Mouse (Mus musculus): ENCODE data around the gene Cdrt4. TPM values are rescaled to one million over a fixed set of nuclear protein-coding genes. Genes with fewer than 3 reads are reported as not detected.

Gene Cdrt4
- total RNA-seq (2021) = not detected

DNA sequence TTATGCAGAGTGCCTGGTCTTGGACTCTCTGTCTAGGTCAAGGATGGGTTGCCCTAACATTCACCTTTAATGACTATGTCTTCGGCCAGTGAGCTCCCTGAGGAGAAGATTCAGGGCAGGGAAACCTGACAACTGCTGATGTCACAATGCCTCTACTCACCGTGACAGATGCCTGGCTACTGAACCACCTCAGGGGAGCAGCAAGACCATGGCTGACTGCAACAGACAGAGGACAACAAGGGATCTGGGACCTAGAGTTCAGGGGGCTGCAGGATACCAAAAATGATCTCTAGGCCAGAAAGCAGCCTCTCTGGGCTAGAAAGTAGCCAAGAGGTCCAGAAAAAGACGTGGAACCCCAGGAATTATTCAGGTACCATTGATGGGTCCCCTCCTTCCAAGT, at the start of gene Cdrt4:
Gene Cdrt4, plus strand, starts transcription at position 182 of the 400 bp plus-strand sequence.
- intact Hi-C loops (cut with DNase I) = no loop called here
- no peak for DNase-seq (ENCODE audit: extremely low spot score in 1 of 2, low spot score in 2 of 2)

DNA sequence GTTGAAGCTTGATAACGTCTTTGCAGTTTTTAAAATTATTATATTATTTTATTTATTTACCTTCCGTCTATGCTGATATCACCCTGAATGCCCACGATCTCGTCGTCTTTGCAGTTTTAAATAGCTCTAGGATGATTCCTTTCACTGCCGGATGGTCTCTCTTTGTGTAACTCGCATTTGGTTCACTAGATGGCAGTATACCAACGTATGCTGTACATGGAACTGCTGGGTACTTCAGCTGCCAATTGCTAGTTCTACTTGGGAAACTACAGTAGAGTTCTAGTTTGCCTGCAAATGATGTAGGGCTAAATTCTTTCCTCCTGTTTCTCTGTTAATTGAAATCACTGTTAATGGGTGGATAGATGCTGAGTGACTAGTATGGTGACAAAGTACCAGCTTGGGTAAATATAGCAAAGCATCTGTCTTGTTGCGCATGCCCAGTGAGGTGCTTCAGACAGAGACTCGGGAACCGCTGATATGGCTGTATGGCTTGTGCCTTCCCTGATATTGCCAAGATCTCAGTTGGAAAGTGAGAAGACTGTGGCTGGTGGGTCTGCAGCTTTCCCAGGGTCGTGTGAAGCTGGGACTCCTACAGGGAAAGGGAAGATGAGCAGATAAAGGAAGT, 49.2 kb upstream of the Cdrt4 start:
- intact Hi-C loops (cut with DNase I) = no loop called here

DNA sequence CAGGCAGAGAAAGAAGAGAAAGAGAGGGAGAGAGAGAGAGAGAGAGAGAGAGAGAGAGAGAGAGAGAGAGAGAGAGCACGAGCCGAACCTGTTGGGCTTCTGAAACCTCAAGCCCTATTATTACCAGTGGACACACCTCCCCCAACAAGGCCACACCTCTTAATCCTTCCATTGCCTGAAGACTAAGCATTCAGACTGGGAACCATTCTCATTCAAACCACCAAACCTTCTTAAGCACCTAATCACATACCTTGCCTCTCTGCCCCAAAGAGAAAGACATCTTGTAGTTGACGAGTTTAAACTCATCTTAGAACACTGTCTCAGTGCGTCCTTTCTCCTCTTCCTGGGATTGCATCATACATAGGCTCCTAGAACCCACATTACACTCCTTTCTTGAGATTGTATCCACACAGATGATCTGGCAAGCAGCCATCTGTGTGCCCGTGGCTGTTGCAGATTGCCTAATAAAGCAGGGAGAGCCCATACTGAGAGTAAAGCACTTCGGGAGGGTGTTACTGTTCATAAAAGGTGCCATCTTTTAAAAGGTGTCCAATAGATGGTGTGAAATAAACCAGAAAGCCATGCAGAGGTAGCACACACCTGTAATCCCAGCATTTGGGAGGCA, 47.0 kb upstream of the Cdrt4 start:
- no peak for DNase-seq (ENCODE audit: extremely low spot score in 1 of 2, low spot score in 2 of 2)
- intact Hi-C loops (cut with DNase I) = no loop called here

More for the DNA sequence above, 49.2 kb upstream of the Cdrt4 start:
- DNase-seq (ENCODE audit: extremely low spot score in 1 of 2, low spot score in 2 of 2) = peak; percentile 64 to 87

DNA sequence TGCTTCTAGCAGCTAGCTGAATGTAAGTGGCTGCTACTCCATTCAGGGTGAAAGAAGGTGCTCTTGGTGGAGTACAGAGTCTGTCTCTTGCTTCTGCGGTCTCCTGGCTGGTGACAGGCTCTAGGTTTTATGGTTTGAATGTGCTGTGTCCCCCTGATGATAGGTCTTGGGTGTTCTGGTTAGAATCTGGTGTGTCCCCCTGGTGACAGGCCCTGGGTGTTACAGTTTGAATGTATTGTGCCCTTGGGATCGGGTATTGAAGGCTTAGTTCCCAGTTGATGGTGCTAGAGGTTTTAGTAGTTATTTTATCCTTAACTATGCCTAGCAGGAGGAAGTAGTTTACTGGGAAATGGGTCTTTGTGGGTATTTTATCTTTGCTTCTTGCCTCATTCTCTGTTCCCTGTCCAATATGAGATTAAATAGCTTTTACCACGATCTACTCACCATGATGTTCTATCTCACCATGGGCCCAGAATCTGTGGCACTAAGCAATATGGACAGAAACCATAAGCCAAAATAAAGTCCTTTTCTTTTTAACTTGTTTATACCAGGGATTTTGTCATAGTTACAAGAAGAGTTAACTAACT, 41.2 kb upstream of the Cdrt4 start:
- DNase-seq (ENCODE audit: extremely low spot score in 1 of 2, low spot score in 2 of 2) = no peak
- intact Hi-C loops (cut with DNase I) = no loop called here

DNA sequence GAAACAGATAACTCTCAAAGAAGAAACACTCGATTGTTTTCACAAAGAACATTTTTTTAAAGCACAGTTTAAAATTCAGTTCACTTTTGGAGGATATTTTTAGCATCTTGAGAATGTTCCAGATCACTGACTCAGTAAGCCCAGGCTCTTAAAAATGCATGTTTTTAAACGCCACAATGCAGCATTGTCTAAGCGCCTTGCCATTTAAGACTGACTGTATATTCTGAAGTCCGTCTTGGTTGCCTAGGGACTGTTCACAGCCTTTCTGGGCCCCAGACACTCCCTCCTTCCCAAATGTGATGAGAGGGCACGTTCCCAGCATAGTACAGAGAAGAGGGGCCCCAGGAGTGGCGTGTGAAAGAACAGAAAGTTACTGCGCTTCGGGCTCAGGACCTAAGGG, 39.6 kb upstream of the Cdrt4 start:
- peak in 1 of 2 experiments; percentile 19 for DNase-seq (ENCODE audit: extremely low spot score in 1 of 2, low spot score in 2 of 2)
- intact Hi-C loops (cut with DNase I) = no loop called here

DNA sequence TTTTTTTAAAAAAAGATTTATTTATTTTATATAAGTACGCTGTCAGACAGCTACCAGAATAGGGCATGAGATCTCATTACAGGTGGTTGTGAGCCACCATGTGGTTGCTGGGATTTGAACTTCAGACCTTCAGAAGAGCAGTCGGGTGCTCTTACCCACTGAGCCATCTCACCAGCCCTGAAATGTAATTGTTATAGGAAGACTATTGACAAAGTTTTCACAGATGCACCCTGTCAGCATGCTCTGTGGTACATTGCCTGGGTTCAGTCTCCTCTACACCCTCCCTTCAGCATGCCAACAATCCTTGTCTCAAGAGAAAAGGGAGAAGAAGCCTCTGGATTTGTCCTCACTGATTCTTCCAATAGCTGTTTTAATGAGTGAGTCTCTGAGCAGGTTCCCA, 37.9 kb upstream of the Cdrt4 start:
- intact Hi-C loops (cut with DNase I) = no loop called here
- no peak for DNase-seq (ENCODE audit: extremely low spot score in 1 of 2, low spot score in 2 of 2)

DNA sequence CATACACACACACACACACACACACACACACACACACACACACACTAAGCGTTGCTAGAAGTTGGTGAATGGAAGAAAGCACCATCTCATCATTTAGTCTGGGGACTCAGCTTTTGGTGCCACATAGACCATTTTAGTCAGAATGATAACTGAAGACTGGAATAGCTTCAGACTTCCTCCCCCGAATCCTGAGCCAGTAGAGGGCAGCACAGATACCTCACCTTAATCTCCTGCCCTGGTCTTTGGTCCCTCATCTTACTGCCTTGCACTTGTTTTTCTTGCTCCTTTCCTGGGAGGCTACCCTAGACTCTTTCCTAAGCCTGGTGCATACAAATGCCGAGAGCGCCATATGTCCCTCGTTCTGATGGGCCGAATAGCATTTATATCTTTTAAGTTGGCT, 36.5 kb upstream of the Cdrt4 start:
- DNase-seq (ENCODE audit: extremely low spot score in 1 of 2, low spot score in 2 of 2) = no peak

DNA sequence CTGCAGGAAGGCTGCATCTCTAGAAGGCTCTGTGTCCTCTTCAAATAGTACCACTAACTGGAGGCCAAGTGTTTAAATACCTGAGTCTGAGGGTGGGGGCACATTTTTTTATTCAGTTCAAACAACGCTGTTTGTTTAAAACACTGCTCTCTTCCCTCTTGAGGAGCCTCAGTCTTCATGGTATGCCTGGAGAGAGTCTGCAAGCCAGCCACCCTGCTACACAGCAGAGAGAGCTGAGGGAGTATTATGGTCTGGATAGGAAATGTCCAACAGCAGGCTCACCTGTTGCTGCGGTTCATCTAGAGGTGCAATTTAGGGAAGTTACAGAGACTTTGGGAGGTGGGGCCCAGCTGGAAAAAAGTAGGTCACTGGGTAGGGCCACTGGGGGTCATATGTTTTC, 35.5 kb upstream of the Cdrt4 start:
- DNase-seq (ENCODE audit: extremely low spot score in 1 of 2, low spot score in 2 of 2) = no peak
- intact Hi-C loops (cut with DNase I) = no loop called here

More for the DNA sequence above, 36.5 kb upstream of the Cdrt4 start:
- intact Hi-C loops (cut with DNase I) = no loop called here

DNA sequence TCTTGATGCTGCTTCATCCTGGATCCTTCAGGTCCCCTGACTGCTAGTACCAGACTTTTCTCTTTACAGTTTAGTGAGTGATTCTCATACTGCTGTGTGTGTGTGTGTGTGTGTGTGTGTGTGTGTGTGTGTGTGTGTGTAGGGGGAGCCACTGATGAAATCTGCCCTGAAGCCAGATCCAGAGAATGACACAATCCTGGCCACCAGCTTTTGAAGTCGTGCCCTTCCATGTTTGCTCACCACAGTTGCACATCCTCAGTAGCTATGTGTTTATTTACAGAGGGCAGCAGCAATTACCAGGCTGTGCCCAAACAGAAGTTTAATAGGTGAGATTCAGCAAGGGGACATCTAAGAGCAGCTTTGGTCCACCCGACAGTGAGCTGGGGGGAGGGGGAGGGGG, 34.2 kb upstream of the Cdrt4 start:
- intact Hi-C loops (cut with DNase I) = no loop called here
- DNase-seq (ENCODE audit: extremely low spot score in 1 of 2, low spot score in 2 of 2) = no peak

DNA sequence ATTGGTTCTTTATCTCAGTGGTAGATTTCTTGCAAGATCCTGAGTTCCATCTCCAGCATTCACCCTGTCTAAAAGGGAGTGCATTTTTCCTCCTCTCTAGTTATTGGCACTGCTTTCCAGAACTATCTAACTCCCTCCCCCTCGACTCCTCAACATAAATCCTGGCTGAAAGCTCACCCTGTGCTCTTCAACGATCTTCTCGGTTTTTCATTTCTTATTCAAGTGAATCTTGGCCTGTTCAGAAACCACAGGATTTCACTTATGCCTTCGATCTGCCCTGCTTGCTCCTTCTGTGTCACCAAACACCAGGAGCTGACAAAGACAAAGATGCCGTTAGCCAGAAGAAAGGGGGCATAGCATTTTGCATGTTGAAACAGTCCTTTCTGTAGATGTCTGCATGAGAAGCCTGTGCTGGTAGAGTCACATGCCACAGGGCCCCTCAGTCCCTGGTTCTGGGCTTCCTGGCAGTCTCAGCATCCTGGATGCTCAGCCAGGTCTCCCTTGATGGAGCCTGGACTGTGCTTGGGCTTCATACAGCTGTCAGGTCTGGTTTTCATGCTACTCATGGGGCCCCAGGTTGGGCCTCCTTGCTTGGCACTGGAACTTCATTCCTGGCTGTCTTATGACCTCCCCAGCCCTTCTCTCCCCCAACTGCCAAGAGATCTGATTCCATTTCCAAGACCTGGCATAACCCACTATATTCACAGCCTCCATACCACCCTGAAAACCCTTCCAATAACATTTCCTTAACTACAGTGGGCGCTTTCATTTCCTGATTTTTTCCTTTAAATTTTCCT, 30.8 kb upstream of the Cdrt4 start:
- no peak for DNase-seq (ENCODE audit: extremely low spot score in 1 of 2, low spot score in 2 of 2)
- intact Hi-C loops (cut with DNase I) = loop anchor here (5.0 kb wide), 1 partner anchor 62 kb away; no protein-coding TSS in a partner anchor

DNA sequence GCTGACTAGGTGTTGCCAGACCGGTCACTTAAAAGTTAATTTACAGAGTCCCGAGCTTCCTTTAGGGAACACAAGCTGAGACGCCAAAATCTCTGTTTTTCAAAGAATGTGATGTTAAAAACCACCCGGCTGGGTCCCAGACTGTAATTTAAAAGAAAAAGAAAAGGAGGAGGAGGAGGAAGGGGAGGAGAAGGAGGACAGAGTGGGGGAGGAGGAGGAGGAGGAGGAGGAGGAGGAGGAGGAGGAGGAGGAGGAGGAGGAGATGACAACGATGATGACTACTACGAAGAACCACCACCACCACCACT, 30.3 kb upstream of the Cdrt4 start:
- no peak for DNase-seq (ENCODE audit: extremely low spot score in 1 of 2, low spot score in 2 of 2)
- intact Hi-C loops (cut with DNase I) = loop anchor here (1.0 to 5.0 kb wide), 2 partner anchors 62 to 215 kb away; no protein-coding TSS in a partner anchor

DNA sequence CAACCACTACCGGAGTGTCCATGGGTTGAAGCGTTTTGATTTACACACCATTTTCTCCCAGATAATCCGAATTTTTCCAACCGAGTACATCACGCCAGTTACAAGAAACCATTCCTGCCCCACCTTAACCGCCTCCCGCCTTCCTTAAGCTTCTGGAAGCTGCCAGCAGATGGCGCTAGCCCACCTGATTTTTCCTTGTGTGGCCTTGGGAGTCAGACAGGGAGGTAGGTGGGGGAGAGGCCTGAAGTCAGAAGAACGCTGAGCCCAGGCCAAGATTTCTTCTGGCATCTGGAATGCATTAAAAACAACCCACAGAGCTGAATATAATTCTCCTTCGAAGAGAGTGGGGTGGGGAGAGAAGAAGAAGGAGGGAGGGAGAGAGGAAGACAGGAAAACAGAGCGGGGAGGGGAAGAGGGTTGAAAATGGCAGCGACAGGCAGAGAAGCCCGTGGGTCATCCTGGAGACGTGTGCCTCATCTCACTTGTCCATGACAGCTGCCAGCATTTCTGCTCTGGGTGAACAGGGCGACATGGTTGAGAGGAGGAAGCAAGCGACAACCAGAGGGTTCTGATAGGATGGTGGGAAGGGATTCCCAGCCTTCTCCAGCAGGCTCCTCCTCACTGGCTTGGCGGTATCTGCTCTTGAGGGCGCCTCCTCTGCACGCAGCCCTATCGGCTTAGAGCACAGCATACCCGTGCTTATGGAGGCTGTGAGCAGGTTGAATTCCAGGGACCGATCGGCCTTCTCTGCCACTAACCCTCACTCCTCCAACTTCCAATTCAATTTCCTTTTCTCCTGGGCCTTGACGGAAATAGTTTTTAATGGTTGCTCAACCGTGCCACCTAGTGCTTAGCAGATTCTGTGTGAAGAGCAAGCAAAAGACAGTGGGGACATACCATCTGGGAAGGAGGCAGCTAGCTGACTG, 29.7 kb upstream of the Cdrt4 start:
- intact Hi-C loops (cut with DNase I) = loop anchor here (1.0 to 5.0 kb wide), 2 partner anchors 61 to 214 kb away; no protein-coding TSS in a partner anchor
- DNase-seq (ENCODE audit: extremely low spot score in 1 of 2, low spot score in 2 of 2) = peak; percentile 91 to 92

DNA sequence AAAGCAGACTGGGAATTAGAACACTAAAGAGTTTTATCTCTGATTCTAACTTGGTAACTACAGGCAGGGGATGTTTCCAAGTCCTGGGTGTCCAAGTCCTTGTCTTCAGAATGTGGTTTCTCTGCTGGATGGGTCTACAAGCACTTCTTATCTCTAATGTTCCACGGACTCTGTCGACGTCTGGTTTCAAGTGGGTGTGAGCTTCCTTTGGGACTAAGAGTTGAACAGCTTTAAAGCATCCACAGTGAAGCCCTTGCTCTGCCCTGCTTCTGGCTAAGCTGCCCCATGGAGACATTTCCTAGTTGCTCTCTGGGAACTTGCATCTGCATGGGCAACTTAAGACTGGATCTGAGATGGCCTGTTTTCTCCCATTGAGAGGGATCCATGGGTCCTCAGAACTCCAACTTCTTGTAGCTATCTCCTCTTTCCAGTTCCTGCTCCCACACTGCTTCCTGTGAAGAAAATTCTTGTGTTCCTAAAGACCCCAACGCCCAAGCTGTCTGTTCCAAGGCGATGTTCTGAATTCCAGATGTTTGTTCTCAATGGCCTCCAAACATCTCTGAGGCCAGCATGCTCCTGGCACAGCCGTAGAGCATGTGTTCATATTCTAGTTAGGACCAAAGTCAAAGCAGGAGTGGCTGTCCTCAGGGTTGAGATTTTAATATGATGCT, 26.8 kb upstream of the Cdrt4 start:
- no peak for DNase-seq (ENCODE audit: extremely low spot score in 1 of 2, low spot score in 2 of 2)
- intact Hi-C loops (cut with DNase I) = loop anchor here (5.0 kb wide), 1 partner anchor 58 kb away; no protein-coding TSS in a partner anchor

DNA sequence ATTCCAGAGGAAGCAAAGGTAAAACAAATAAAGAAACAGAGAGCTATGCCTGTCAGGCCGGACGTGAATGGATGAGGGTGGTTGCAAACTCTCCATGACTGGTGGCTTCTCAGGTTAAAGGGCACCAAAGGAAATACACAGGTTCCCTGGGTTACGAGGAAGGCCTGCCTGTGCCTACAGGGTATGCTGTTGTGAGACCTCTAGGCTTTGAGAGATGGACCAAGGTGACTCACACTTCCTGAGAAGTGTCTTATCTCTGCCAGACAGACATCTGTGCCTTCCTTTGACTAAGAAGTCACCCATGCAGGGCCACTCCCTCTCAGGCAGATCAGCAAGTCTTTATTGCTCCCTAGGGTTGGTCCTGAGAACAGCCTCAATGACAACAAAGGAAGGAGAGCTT, 21.2 kb upstream of the Cdrt4 start:
- DNase-seq (ENCODE audit: extremely low spot score in 1 of 2, low spot score in 2 of 2) = no peak
- intact Hi-C loops (cut with DNase I) = no loop called here

DNA sequence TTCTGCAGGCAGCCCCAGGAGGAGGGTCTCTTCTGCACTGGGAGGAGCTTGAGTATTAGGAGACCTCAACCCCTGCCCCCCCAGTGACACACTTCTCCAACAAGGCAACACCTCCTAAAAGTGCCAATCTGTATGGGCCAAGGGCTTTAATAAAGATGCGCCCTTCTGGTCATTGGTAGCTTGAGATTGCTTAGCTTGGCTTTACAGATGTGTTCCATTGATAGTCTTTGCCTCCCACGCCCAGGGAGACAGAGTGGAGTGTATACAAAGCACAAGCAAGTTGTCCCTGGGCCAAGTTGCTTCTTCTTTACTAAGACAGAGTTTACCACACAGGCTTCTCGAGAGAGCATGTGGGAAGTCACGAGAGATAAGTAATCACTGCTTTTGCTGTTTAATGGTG, 20.4 kb upstream of the Cdrt4 start:
- DNase-seq (ENCODE audit: extremely low spot score in 1 of 2, low spot score in 2 of 2) = no peak
- intact Hi-C loops (cut with DNase I) = no loop called here

DNA sequence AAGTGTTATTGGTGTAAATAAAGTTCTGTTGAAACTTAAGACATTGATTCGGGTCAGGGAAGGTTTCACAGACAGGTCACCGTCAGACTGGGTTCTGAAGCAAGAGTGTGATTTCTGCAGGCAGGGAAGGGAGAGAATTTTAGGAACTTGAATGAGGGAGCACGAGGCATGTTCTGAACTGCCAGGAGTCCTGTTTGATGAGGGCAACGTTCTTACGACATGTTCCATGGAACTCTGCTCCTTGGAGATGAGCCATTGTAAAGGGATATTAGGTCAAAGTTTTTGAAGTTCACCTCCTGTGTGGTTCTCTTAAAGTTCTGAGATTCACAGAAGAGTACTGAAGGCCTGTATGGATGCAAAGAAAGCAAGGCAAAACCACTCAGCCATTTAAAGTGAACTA, 19.9 kb upstream of the Cdrt4 start:
- intact Hi-C loops (cut with DNase I) = no loop called here
- no peak for DNase-seq (ENCODE audit: extremely low spot score in 1 of 2, low spot score in 2 of 2)

DNA sequence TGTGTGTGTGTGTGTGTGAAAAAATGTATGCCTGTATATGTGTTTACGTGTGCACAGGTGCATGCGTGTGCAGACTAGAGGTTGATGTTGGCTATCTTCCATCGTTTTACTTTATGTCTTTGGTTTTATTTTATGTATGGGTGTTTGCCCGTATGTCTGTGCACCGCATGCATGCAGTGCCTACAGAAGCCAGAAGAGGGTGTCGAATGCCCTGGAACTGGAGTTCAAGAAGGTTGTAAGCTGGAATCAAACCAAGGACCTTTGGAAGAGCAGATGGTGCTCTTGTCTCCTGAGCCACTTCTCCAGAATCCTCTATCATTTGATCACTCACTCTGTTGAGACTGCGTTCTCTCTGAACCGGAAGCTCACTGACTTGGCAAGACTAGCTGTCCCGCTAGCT, 17.9 kb upstream of the Cdrt4 start:
- no peak for DNase-seq (ENCODE audit: extremely low spot score in 1 of 2, low spot score in 2 of 2)
- intact Hi-C loops (cut with DNase I) = no loop called here

DNA sequence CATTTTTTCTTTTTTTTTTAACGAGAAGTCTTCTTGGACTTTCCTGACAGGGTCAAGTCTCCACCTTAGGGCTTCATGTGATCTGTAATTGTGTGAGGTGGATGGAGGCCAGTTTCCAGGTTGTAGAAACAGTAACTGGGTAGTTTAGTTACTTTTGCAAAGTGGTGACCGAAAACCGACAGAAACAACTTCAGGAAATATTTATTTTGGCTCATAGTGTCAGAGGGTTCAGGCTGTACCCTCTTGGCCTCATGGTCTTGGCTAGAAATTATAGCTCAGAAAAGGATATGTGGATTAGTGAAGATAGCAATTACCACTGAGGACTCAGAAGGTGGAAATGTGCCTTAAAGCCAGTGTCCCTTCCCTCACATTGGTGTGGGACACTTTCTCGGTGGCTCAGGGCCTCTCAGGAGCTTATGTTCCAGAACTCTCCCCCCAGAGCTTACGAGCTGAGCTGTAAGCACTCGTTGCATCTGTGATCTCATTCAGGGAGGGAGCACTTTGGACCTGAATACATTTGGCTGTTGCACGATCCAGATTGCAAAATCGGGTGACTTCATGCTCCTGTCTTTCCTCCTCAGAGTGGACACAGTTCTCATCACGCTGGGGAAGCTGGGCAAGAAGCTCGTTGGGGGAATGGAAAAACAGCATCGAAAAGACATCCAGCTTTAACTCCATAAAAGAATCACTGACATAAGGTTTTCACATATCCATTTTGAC, 16.0 kb upstream of the Cdrt4 start:
- DNase-seq (ENCODE audit: extremely low spot score in 1 of 2, low spot score in 2 of 2) = no peak
- intact Hi-C loops (cut with DNase I) = no loop called here
